ENCODE assay signal across 12 mouse cellular contexts in genomic region chr6:22017631-22018030, GRCm38 (mm10).
"Had no signal": no experiment of that assay in that cellular context is flagged by ENCODE, and none has a peak within 500 bp of the region (broad histone marks: within the 10 kb centered on the region; RNA-seq: fewer than 3 reads in every experiment).

No protein-coding gene starts in this region.

- H3K9ac ChIP-seq: limb, embryonic 12.5 days; liver, embryonic 13.5 days; liver, postnatal 0 days; midbrain, embryonic 12.5 days; stomach, embryonic 15.5 days had no signal

- H3K36me3 ChIP-seq: liver, embryonic 13.5 days; midbrain, embryonic 12.5 days; stomach, embryonic 15.5 days had no signal

- H3K27me3 ChIP-seq: limb, embryonic 12.5 days; liver, embryonic 13.5 days; midbrain, embryonic 12.5 days; stomach, embryonic 15.5 days had no signal

- H3K4me2 ChIP-seq: limb, embryonic 12.5 days; liver, embryonic 13.5 days; midbrain, embryonic 12.5 days; stomach, embryonic 15.5 days had no signal

- ATAC-seq: liver, postnatal 0 days had no signal

- H3K27ac ChIP-seq: left cerebral cortex, adult 2 months; limb, embryonic 12.5 days; liver, embryonic 13.5 days; midbrain, embryonic 12.5 days; stomach, embryonic 15.5 days had no signal

- H3K4me3 ChIP-seq: left cerebral cortex, adult 2 months; limb, embryonic 12.5 days; liver, embryonic 13.5 days; midbrain, embryonic 12.5 days; stomach, embryonic 15.5 days had no signal

- DNase-seq: kidney, adult 2 months; kidney, postnatal 25 days; liver; liver, embryonic 13.5 days; liver, postnatal 0 days; right cerebral cortex, postnatal 14 days; thymus, adult 2 months; thymus, postnatal 25 days had no signal

- H3K9me3 ChIP-seq: limb, embryonic 12.5 days; liver, embryonic 13.5 days; midbrain, embryonic 12.5 days; stomach, embryonic 15.5 days had no signal

- H3K4me1 ChIP-seq: liver, embryonic 13.5 days; midbrain, embryonic 12.5 days had no signal
